Mouse (Mus musculus) cerebellum, adult 2 months (tissue): ENCODE measurements around the gene Mrps35.

Experiments used
- CTCF ChIP-seq: fragments of 200-500 bp; IDR thresholded peaks from 2 replicates; pipeline ENCODE4 v1.5.1; 2011; ENCODE audit warnings: low read depth, mild to moderate bottlenecking, control low read depth, low read length, moderate library complexity, borderline replicate concordance; ENCODE audit not compliant: insufficient read depth
- POLR2A ChIP-seq: fragments of 200-500 bp; IDR thresholded peaks from 2 replicates; pipeline ENCODE4 v1.6.1; 2011; ENCODE audit warnings: low read length, control low read depth, borderline replicate concordance; ENCODE audit not compliant: insufficient read depth

GRCm38 (mm10) chr6:147052440-147052839 is 9.9 kb downstream of the Mrps35 start:
- TF ChIP-seq CTCF (no peak), POLR2A (no peak)
